Mouse (Mus musculus) 3134 (cell line): Measurements from ENCODE around the gene C1rl.

Experiments
- DNase-seq: peaks from one replicate; pipeline ENCODE4 v3.0.0-alpha.2; 2011; ENCODE audit warnings: low spot score; ENCODE audit not compliant: insufficient read length; ENCODE audit errors: extremely low read depth

Gene C1rl

DNA sequence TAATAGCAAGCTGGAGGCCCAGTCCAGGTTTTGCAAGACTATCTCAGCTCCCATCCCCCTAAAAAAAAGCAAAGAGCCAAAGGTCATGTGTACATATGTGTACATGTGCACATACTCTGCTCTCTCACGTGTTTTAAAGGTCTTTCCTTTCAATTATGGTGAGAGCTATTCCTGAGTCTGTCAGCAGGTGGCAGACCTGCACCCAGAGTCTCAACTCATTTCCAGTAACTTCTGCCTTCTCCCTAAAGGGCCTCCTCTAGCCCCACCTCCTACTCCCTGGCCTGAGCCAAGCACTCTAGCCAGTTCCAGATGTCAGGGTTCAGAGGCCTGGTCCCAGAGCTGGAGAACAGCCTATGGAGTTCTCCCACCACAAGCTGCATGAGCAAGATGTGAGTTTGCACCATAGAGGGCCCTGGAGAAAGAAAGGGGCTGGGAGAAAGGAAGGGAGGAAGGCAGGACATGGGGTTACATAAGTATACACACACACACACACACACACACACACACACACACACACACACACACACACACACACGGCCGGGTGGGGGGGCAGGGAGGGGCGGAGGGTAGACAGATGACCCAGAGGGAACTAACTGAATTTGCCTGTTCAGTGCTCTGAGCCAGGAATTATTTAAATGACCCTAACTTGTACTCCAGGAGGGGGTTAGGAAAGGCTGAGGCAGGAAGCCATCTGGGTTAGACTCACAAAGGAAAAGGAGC, at the start of gene C1rl:
C1rl (plus strand) TSS at position 272 of the 720 bp plus-strand sequence.
- peak; percentile 86 for DNase-seq

DNA sequence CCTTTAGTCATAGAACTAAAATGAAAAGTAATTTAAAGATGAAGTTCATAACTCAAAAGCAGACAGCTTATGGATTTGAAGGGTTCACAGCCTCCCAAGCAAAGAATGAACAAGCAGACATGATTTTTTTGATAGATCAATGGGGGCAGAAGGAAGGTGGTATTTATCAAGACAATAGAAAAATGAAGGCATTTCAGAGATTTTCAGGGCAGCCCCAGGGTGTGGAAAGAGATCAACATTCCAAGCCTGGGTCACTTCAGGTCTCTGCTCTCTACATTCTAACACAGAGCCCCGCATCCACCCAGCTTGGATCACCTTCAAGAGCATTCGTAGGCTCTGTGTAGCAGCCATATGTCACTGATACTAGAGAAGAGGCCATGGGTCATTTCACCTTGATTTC, 49.6 kb upstream of the C1rl start:
- no peak for DNase-seq

DNA sequence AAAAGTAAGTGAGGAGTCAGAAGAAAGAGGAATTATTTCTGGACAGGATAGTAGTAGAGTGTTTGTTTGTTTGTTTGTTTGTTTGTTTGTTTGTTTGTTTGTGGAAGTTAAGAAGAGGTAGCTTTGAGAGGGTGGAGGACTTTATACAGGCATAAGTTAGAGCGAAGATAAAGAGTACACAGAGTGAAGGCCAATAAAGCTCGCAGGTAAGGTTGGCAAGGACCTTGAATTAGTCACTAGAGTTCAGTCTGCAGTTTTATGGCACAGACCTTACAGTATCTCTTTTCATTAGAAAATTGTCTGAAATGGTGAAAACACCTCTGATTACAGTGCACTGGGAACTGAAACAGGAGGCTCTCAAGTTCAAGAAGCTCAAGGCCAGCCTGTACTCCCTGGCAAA, 46.9 kb upstream of the C1rl start:
- no peak for DNase-seq

DNA sequence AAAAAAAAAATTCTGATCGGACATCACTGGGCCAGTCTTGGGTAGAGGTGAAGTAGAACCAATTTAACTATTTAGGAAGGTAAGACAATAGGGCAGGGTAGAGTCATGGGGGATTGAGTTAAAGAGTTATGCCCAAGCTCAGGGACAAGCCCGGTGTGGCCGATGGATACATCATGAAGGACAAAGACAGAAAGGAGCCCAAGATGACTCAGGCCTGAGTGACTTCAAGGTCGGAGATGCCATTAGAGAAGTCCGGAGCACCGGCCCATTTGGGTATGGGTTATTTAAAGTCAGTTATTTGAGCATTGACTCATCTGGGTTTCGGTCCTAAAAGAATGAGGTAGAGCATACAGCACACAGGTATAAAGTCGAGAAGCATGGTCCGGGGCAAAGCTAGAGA, 46.5 kb upstream of the C1rl start:
- no peak for DNase-seq

DNA sequence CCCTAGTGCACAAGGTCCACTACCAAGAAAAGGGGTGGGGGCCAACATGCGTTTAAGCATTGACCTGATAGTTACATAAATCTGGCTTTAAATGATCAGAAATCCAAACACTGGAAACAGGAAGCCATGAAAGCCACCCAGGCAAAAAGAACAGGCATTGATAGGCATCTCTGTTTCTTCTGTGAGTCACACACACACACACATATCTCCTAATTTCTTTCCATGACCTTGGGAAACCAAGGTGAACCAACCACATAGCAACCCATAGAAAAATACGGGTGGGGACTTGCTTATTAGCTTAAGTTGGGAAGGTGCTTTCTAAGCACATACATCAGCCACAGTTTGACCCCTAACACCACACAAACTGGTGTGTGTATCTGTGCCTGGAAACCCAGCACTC, 45.6 kb upstream of the C1rl start:
- no peak for DNase-seq

DNA sequence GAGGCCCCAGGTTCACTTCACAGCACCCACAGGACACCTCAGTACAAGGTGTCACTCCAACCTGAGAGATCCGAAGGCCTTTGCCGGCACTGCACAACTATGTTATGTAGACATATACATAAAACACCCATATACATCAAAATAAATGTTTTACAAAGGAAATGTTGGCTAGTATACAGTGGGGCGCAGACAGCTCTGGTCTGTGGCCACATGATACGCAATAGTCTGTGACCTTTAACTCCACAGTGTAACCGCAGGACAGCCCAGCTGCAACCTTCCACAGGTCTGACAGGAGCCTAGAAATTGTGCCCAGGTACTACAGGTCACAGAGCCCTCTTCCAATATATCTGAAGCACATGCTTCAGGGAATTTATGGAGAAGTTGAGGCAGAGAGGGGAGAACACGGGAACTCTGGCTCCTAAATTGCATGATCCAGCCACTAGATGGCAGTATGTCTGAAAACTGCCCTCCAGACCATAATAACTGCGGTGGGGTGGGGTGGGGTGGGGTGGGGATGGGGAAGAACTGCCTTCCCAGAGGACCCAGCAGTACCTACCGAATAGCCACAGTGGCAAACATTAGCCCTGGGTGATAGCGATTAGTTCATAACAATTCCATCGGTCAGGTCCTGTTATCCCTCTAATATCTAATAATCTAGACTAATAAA, 44.6 kb upstream of the C1rl start:
- no peak for DNase-seq

DNA sequence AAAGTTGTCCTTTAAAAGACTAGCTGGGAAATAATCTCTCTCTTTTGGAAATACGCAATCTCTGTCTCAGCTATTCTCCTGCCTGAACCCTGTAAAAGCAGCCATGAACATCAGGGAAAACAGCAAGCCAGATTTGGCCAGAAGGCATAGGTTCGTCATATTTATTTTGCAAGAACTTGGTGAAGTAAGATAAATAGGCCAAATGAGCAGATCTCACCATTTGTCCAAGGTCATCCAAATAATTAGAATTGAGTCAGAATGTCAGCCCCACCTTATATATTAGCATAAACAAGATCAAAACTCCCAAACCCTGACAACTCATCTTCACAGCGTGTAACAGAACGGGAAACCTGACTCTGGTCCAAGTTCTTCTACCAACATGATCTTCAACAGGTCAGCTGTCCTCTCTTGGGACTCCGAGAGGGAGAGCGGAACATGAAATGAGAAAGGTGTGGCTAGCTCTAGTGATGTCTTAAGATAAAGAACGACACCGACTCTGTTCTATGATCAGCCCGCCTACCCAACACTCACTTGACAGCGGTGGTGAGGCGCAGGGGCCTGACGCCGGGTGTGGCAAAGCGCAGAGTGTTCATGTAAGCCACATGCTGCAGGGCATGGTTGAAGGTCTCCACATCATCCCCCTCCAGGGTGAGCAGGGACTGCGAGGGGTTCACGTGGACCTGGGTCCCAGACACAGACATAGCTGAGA, 43.8 kb upstream of the C1rl start:
- peak; percentile 13 for DNase-seq

DNA sequence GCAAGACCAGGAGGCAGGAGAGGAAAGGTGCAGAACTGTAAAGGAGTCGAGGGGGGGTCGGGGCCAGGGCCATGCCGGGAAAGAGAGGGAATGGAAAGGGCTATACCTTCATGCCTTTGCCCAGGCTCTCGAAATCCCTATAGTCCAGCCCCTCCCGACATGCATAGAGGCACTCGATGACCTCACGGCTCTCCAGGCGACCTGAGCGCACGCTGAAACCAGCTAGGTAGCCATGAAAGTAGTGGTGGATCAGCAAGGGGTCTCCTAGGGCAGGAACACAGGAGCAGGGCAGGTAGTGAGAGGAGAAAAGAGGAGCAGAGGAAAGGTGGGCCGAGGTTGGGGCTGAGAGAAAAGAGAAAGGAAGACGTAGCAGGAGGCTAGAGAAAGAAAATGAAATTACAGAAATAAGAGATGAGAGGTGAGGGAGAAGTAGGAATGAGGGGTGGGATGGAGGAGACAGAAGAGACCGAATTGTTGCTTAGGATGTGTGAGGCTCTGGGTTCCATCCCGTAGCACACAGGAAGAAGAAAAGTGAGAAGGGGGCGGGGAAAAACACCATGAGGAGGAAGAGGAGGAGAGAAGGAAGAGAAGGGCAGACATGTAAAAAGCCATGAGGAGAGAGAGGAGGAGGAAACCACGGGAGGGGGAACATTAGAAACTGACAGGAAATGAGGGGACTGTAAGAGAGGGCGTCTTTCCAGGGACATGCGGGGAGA, 43.1 kb upstream of the C1rl start:
- DNase-seq: no peak

DNA sequence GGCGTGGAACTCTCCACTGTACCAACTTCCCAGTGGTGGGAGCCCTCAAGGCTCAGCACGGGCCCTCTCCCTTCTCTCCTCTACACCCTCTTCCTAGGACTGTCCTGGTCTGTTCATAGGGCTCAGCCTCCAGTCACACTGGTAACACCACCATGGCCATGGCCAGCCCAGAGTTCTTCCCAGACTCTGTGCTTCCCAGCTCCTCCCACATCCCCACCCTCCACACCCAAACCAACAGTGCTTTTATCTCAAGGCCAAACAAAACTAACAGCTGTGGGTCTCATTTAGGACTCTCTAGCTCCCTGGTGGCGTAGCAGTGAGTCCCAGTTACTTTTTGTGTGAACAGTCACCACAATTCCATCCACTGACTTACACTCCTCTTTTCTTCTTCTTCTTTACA, 40.9 kb upstream of the C1rl start:
- no peak for DNase-seq

DNA sequence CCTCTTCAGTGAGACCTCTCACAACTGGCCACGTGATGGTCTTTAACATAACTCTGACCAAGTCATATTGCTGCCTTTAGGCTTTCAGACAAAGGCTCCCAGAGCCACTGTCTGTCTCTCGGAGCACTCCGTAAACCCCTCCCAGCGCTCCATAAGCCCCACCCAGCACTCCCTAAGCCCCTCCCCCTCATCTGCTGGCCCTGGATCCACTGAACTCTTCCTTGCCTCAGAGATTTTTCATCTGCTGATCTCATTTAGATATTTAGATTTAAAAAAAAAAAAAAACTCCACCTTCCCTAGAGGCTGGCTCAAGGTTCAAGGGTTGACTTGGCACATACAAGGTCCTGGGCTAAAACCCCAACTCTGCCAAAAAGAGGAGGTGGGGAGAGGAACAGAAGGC, 39.2 kb upstream of the C1rl start:
- no peak for DNase-seq

DNA sequence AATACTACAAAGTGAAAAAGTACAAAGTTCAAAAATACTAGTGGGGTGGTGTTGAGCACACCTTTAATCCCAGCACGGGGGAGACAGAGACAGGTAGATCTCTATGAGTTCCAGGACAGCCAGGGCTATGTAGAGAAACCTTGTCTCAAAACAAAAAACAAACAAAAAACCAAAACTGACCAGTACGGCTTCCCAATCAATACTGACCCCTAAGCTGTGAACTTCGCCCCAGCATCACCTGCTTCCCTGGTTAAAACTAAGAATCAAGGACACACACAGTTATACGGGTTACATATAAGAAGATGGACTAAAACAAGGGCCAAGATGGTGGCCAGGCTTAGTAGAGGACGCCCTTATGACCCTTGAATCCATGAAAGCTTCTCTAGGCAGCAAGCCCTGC, 36.7 kb upstream of the C1rl start:
- DNase-seq: no peak

DNA sequence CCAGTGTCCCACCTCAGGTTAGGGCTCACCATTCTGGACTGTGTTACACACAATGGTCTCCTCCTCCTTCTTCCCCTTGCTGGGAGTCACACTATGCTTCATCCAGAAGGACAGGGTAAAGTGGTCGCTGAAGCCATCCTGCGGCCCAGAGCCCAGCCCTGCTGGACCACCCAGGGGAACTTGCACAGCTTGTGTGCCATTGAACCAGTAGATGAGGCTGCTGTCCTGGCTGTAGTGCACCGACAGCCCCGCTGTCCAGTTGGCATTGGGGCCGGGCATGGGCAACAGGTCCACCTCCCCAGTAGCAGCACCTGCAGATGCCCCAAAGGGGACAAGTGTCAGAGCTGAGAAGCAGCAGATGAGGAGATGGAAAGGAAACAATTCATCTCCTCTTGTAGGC, 35.1 kb upstream of the C1rl start:
- no peak for DNase-seq

DNA sequence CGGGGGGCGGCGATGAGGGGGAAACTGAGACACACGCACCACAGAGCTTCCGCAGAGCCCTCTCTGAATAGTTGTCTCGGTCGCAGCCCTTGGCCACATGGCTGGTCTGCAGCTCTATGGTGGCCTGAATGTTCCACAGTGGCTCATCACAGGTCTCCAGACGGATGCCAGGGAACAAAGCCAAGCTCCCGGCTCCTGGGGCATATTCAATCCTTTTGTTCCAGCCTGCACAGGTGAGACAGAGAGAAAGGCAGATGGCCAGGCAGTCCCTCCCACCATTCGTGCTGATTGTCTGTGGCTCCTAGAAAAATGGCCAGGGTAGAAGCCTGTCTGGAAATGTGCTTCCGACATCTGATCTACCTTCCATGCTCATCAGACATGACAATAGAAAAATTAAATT, 34.4 kb upstream of the C1rl start:
- DNase-seq: no peak

DNA sequence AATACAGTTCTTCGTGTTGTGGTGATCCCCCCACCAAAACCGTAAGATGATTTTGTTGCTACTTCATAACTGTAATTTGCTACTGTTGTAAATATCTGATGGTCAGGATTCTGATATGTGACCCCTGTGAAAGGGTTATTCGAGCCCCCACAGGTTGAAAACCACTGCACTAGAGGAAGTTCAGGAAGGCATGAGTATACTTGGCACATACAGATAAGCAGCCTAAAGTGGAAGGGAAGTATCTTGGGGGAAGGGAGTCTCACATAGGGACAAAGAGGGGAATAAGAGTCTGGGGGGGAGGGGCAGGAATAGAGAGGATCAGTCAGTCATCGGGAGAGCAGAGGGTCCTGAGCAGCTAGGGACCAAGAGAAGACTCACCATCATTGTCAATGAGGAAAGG, 33.5 kb upstream of the C1rl start:
- no peak for DNase-seq

DNA sequence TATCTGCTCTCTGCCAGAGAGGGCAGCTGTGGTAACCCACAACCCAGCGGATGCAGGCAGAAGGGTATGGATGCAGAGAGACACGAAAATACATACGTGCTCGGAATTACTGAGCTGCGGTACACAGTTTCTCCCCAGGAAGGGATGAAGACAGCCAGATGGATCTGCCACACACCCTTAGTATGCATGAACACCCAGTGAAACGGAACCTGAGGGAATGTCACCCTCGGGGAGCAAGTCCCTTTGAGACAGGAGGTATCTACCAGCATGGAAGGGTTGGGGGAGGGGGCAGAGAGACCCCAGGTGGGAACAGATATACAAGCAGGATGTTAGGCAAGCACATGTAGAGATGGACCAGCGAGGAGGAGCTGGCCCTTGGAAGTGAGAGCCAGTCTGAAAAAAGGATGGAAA, 29.0 kb upstream of the C1rl start:
- DNase-seq: no peak

DNA sequence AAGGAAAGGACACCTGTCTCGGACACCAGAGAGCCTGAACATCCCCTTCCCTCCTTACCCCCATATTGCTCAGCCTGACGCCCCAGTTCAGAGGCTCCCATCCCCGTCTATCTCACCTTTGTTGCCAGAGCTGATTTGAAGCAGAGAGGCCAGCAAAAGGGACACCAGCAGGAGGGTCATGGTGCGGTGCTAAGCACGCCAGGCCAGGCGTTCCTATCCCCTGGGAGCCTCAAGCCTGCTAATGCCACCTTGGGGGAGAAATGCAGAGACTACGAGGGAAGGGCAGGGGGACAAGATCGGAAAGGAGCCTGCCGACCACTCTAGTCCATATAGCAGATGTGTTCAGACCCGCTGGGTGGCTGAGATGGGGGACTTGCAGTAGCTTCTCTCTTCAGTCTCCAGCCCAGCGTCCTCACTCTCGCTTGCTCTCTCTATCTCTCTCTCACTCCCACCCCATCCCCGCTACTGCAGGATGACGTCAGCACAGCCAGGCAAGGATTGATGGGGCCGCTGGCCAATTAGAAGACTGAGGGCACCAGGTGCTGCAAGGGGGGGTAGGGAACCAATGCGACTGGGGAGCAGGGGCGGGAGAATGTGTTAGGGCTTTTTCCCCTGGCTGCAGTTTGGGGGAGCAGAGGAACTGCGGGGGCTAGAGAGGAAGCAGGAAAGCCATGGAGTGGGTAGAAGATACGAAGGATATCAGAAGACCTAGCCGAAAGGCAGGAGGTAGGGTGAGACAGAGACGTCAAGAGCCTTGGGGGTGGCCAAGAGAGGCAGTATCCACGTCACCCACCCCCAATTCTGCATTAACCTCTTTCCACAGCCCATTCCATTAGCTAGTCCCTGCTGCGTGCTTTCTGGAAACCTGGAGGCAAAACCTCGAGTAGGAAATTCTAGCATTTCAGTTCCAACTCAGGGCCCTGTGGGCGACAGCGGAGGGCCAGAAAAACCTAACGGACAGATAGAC, 28.3 kb upstream of the C1rl start, which contains the start of gene Clstn3:
Clstn3 (minus strand) TSS at position 490 of the 967 bp plus-strand sequence.
- DNase-seq: no peak

DNA sequence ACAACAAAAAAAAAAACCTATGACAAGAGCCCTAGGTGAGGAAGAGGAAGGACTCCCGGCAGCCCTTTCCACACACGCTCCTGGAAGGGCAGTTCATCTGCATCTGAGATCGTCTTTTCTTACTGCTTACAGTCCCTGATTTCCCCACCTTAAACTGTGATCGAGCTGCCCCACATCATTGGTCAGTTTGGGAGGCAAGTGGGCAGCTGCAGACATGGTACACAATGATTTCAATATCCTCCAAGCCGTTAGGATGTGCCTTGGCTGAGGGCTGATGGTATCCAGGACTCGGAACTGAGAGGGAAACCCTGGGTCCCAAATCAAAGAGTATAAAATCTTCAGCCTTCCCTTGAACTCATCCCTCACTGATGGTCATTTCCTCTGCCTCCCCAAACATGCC, 27.6 kb upstream of the C1rl start:
- no peak for DNase-seq

DNA sequence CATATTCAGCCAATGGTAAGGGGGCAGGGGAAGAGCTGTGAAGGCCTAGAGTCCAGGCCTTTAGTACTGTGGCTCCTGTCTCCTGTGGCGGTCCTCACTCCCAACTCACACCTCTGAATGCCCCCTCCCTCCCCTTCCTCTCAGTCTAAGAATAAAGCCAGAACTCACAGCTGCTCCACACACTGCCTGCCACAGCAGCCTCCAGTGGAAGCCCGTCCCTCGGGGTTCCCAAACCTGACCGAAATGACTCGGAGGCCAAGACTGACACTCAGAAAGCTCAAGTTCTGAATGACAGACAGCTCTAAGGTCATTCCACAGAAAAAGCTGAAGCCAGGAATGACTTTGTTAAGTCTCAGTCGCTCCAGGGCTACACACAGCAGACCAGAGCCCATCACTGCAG, 27.2 kb upstream of the C1rl start:
- DNase-seq: no peak

DNA sequence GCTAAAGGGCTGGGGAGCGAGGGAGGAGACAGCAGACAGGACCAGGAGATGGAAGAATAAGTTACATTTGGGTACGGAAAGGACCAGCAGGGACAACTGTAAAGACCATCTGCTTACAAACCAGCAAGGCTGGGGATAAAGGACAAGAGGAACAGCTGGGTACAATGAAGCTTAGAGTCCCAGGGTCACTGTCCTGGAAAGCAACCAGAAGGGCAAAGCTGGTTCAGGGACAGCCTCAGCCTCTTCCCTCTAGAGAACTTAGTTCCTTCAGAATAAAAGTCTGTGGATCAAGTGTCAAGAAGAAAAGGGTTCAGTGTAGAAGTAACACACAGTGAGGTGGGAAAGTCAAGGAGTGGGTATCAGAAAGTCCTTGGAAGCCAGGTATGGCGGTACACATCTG, 21.8 kb upstream of the C1rl start:
- no peak for DNase-seq
